Mouse (Mus musculus): ENCODE results near the gene Pex7.

GRCm38 (mm10) chr10:19911583-19911982 is 4.1 kb upstream of the Pex7 start:
- TF ChIP-seq CTCF (IDR thresholded peaks at IDR 0.05; ENCODE audit: low read depth, low read length) (no peak), POLR2A (IDR thresholded peaks at IDR 0.05; ENCODE audit: insufficient read depth, low read length) (no peak), EP300 (IDR thresholded peaks at IDR 0.05; ENCODE audit: insufficient read depth, low read depth, low read length) (no peak)

Data from ES-Bruce4 (cell line).